ENCODE assay signal across 8 mouse cellular contexts in genomic region chr1:189687654-189688387, GRCm38 (mm10). TPM values are rescaled to one million over a fixed set of nuclear protein-coding genes. Genes with fewer than 3 reads are reported as not detected.
DNase-seq lines count a peak whose midpoint lies in the region; ATAC-seq and TF ChIP-seq lines count a peak whose summit lies in the region.

Gene Cenpf, minus strand, starts transcription at chr1:189688086.

- H3K4me1 ChIP-seq in heart, embryonic 12.5 days (replicated peaks): peaks cover 30% of the 10 kb centered on the region
- peaks cover 7% of the 10 kb centered on the region; the same call in 1 of the 2 replicates for H3K4me1 ChIP-seq in kidney, postnatal 0 days (replicated peaks; ENCODE audit: insufficient read depth, low read length)
- H3K4me1 ChIP-seq in liver, embryonic 11.5 days (replicated peaks; ENCODE audit: control insufficient read depth, insufficient read depth, low read length): peaks cover 13% of the 10 kb centered on the region
- peaks cover 7% of the 10 kb centered on the region; the same call in 1 of the 2 replicates for H3K4me1 ChIP-seq in stomach, embryonic 14.5 days (ENCODE audit: control insufficient read depth, insufficient read depth, low read length)

- peak within 1 kb of the TSS; percentile 94 for H3K4me2 ChIP-seq in heart, embryonic 12.5 days
- H3K4me2 ChIP-seq in kidney, postnatal 0 days (ENCODE audit: low read length): peak within 1 kb of the TSS; percentile 87
- H3K4me2 ChIP-seq in liver, embryonic 11.5 days: peak within 1 kb of the TSS; percentile 83
- peak within 1 kb of the TSS; percentile 83 for H3K4me2 ChIP-seq in stomach, embryonic 14.5 days (replicated peaks; ENCODE audit: low read depth, low read length)

- WGBS in heart, embryonic 12.5 days: under 1% methylated on average over 53 of the region's 55 CpGs
- under 1% methylated on average over 53 of the region's 55 CpGs for WGBS in kidney, postnatal 0 days
- WGBS in liver, embryonic 11.5 days: under 1% methylated on average over 53 of the region's 55 CpGs
- WGBS in stomach, embryonic 14.5 days: under 1% methylated on average over 55 of the region's 55 CpGs

- TF ChIP-seq CTCF in kidney, postnatal 0 days (IDR thresholded peaks at IDR 0.05; ENCODE audit: low read depth): no peak

- H3K9me3 ChIP-seq in heart, embryonic 12.5 days (replicated peaks): no peaks in the 10 kb centered on the region
- no peaks in the 10 kb centered on the region for H3K9me3 ChIP-seq in kidney, postnatal 0 days (replicated peaks; ENCODE audit: low read length)
- H3K9me3 ChIP-seq in liver, embryonic 11.5 days (ENCODE audit: control insufficient read depth, low read length): no peaks in the 10 kb centered on the region
- no peaks in the 10 kb centered on the region for H3K9me3 ChIP-seq in stomach, embryonic 14.5 days (ENCODE audit: control insufficient read depth, low read depth, low read length)

- ATAC-seq in erythroid progenitor cell, adult 5-6 weeks (replicated peaks; ENCODE audit: low FRiP score, poor library complexity, severe bottlenecking): peak; percentile 98
- ATAC-seq in heart, embryonic 12.5 days (ENCODE audit: insufficient number of reproducible peaks, low FRiP score): peak; percentile 100
- peak; percentile 100 for ATAC-seq in kidney, postnatal 0 days (replicated peaks; ENCODE audit: low FRiP score, low read depth)
- ATAC-seq in liver, embryonic 11.5 days (replicated peaks; ENCODE audit: low FRiP score): peak; percentile 100
- ATAC-seq in stomach, embryonic 14.5 days (ENCODE audit: insufficient number of reproducible peaks, insufficient read depth, low FRiP score, low read depth): peak; percentile 100

- peak within 1 kb of the TSS; percentile 78 for H3K27ac ChIP-seq in heart, embryonic 12.5 days (ENCODE audit: poor library complexity, severe bottlenecking)
- H3K27ac ChIP-seq in kidney, postnatal 0 days: no peak within 1 kb of the TSS
- H3K27ac ChIP-seq in liver, embryonic 11.5 days (ENCODE audit: low read depth, low read length): peak within 1 kb of the TSS; percentile 81
- H3K27ac ChIP-seq in stomach, embryonic 14.5 days (ENCODE audit: low read length): peak within 1 kb of the TSS; percentile 55; the same call in 1 of the 2 replicates

- peak; percentile 98 for DNase-seq in CD4-positive helper T cell, adult 2 months (ENCODE audit: low read depth, low spot score)
- peak; percentile 95 for DNase-seq in brain, embryonic 18.5 days (ENCODE audit: low read depth, low spot score)
- DNase-seq in kidney, postnatal 0 days (ENCODE audit: low spot score): peak; percentile 99
- DNase-seq in liver, embryonic 11.5 days (ENCODE audit: low spot score): peak; percentile 98
- DNase-seq in naive thymus-derived CD4-positive, alpha-beta T cell, adult 2 months (ENCODE audit: low read depth): peak; percentile 98

- H3K4me3 ChIP-seq in heart, embryonic 12.5 days: peak within 1 kb of the TSS; percentile 92
- H3K4me3 ChIP-seq in kidney, postnatal 0 days (replicated peaks; ENCODE audit: low read depth, low read length): peak within 1 kb of the TSS; percentile 78
- H3K4me3 ChIP-seq in liver, embryonic 11.5 days (ENCODE audit: low read depth, low read length): peak within 1 kb of the TSS; percentile 98
- H3K4me3 ChIP-seq in stomach, embryonic 14.5 days (ENCODE audit: low read depth, low read length): peak within 1 kb of the TSS; percentile 78

- no peaks in the 10 kb centered on the region for H3K27me3 ChIP-seq in heart, embryonic 12.5 days (replicated peaks)
- no peaks in the 10 kb centered on the region for H3K27me3 ChIP-seq in kidney, postnatal 0 days (ENCODE audit: insufficient read depth, low read length)
- no peaks in the 10 kb centered on the region for H3K27me3 ChIP-seq in liver, embryonic 11.5 days (replicated peaks; ENCODE audit: control insufficient read depth, insufficient read depth, low read length)
- H3K27me3 ChIP-seq in stomach, embryonic 14.5 days (ENCODE audit: control insufficient read depth, insufficient read depth, low read length): no peaks in the 10 kb centered on the region

- peaks cover 22% of the 10 kb centered on the region for H3K36me3 ChIP-seq in heart, embryonic 12.5 days
- H3K36me3 ChIP-seq in kidney, postnatal 0 days (ENCODE audit: insufficient read depth, low read length): peaks cover 13% of the 10 kb centered on the region
- peaks cover 11% of the 10 kb centered on the region for H3K36me3 ChIP-seq in liver, embryonic 11.5 days (ENCODE audit: control insufficient read depth, insufficient read depth, low read length)
- peaks cover 14% of the 10 kb centered on the region; the same call in 1 of the 2 replicates for H3K36me3 ChIP-seq in stomach, embryonic 14.5 days (ENCODE audit: control insufficient read depth, insufficient read depth, low read length)

- peak within 1 kb of the TSS; percentile 91 for H3K9ac ChIP-seq in heart, embryonic 12.5 days
- H3K9ac ChIP-seq in kidney, postnatal 0 days (ENCODE audit: low read depth, low read length): peak within 1 kb of the TSS; percentile 58
- peak within 1 kb of the TSS; percentile 82 for H3K9ac ChIP-seq in liver, embryonic 11.5 days (ENCODE audit: low read depth, low read length)
- H3K9ac ChIP-seq in stomach, embryonic 14.5 days (replicated peaks; ENCODE audit: low read depth, low read length): peak within 1 kb of the TSS; percentile 65

RNA-seq across cellular contexts. Expression of gene Cenpf, which starts in this region (rescaled TPM):
- 411 and 449 TPM in 2 replicates for total RNA-seq in erythroid progenitor cell, adult 5-6 weeks (2015; ENCODE audit: low replicate concordance)
- 652 and 695 TPM in 2 replicates for total RNA-seq in erythroid progenitor cell, adult 5-6 weeks (2017; ENCODE audit: low replicate concordance)
- polyA plus RNA-seq in heart, embryonic 12.5 days (2016; fragmentation: Nextera tagmentation; extraction: Ambion mirVana): 73.0 and 75.6 TPM in 2 replicates
- 42.1 and 42.5 TPM in 2 replicates for polyA plus RNA-seq in kidney, postnatal 0 days (2015; fragmentation: Nextera tagmentation; extraction: Ambion mirVana)
- polyA plus RNA-seq in liver, embryonic 11.5 days (2014; fragmentation: Nextera tagmentation; extraction: Ambion mirVana): 47.0 and 49.8 TPM in 2 replicates
- 89.3 and 91.6 TPM in 2 replicates for polyA plus RNA-seq in stomach, embryonic 14.5 days (2014; fragmentation: Nextera tagmentation; extraction: Ambion mirVana)
